Mouse (Mus musculus) ES-CJ7 (cell line): ENCODE measurements around the gene Gng3.
"Not testable (repeated sequence)": the region's sequence is repeated elsewhere in the genome, so short reads cannot be mapped to it uniquely, and the experiment has no call there.

Source experiments
- DNase-seq: peaks from one replicate; pipeline ENCODE4 v3.0.0; 2011; ENCODE audit warnings: low read depth, low spot score

Gene Gng3

GRCm38 (mm10) chr19:8839103-8839907 lies at the start of gene Gng3:
Gng3 (minus strand) TSS chr19:8839194.
- DNase-seq, result peak; percentile 92

GRCm38 (mm10) chr19:8887585-8888463 lies 48.8 kb upstream of the Gng3 start:
- DNase-seq, result no peak

- no peak for DNase-seq
Measured at GRCm38 (mm10) chr19:8886916-8887584, 48.1 kb upstream of the Gng3 start.

GRCm38 (mm10) chr19:8883616-8884015 lies 44.6 kb upstream of the Gng3 start, which contains the start of the genes Lbhd1 and Gm49403:
Lbhd1 (plus strand) TSS chr19:8883732.
Gm49403 (plus strand) TSS chr19:8883930.
- DNase-seq, result no peak

- no peak for DNase-seq
Measured at GRCm38 (mm10) chr19:8881034-8881392, 42.0 kb upstream of the Gng3 start.

GRCm38 (mm10) chr19:8880311-8881033 lies 41.5 kb upstream of the Gng3 start, which contains the start of gene Uqcc3:
Uqcc3 (minus strand) TSS chr19:8880923.
- peak; percentile 88 for DNase-seq

- DNase-seq, result no peak
Measured at GRCm38 (mm10) chr19:8875031-8875430, 36.0 kb upstream of the Gng3 start.

- peak; percentile 54 for DNase-seq
Measured at GRCm38 (mm10) chr19:8872266-8872840, 33.4 kb upstream of the Gng3 start.

GRCm38 (mm10) chr19:8871267-8872186 lies 32.5 kb upstream of the Gng3 start, which contains the start of gene Ubxn1:
Ubxn1 (plus strand) TSS chr19:8871496.
- peak; percentile 99 for DNase-seq

GRCm38 (mm10) chr19:8870838-8871237 lies 31.8 kb upstream of the Gng3 start:
- no peak for DNase-seq

- not testable (repeated sequence) for DNase-seq
Measured at GRCm38 (mm10) chr19:8870381-8870780, 31.4 kb upstream of the Gng3 start.

- no peak for DNase-seq
Measured at GRCm38 (mm10) chr19:8864265-8864664, 25.3 kb upstream of the Gng3 start.

- peak; percentile 48 for DNase-seq
Measured at GRCm38 (mm10) chr19:8859018-8859417, 20.0 kb upstream of the Gng3 start.

GRCm38 (mm10) chr19:8857689-8858088 lies 18.7 kb upstream of the Gng3 start:
- peak; percentile 75 for DNase-seq

- DNase-seq, result no peak
Measured at GRCm38 (mm10) chr19:8853117-8853516, 14.1 kb upstream of the Gng3 start.

GRCm38 (mm10) chr19:8852236-8852928 lies 13.4 kb upstream of the Gng3 start:
- DNase-seq, result no peak

GRCm38 (mm10) chr19:8851639-8852038 lies 12.6 kb upstream of the Gng3 start:
- no peak for DNase-seq

GRCm38 (mm10) chr19:8850402-8850901 lies 11.5 kb upstream of the Gng3 start, which contains the start of gene Lrrn4cl:
Lrrn4cl (plus strand) TSS chr19:8850768.
- peak; percentile 74 for DNase-seq

- DNase-seq, result peak; percentile 59
Measured at GRCm38 (mm10) chr19:8848356-8848755, 9.4 kb upstream of the Gng3 start.
